Mouse (Mus musculus): ENCODE data around the gene Taar9. TPM values are rescaled to one million over a fixed set of nuclear protein-coding genes. Genes with fewer than 3 reads are reported as not detected.

The Taar9 gene
- polyA plus RNA-seq, 1 experiment from 2014 or later: not detected

Other genes starting within 250 kb of the Taar9 start
- 1.9 and 2.4 TPM in 2 replicates for gene Vnn1, start 214.8 kb downstream of the Taar9 start, polyA plus RNA-seq (2015; fragmentation: Nextera tagmentation; extraction: Ambion mirVana)
- not detected in 2 replicates for gene Taar1, start 189.2 kb downstream of the Taar9 start, polyA plus RNA-seq (2015; fragmentation: Nextera tagmentation; extraction: Ambion mirVana)
- gene Taar2, start 171.0 kb downstream of the Taar9 start, polyA plus RNA-seq (2015; fragmentation: Nextera tagmentation; extraction: Ambion mirVana): 0.14 and 0.21 TPM in 2 replicates
- not detected in 2 replicates for gene Taar3, start 160.0 kb downstream of the Taar9 start, polyA plus RNA-seq (2015; fragmentation: Nextera tagmentation; extraction: Ambion mirVana)
- gene Taar4, start 149.0 kb downstream of the Taar9 start, polyA plus RNA-seq (2015; fragmentation: Nextera tagmentation; extraction: Ambion mirVana): not detected in 2 replicates
- not detected in 2 replicates for gene Taar5, start 138.8 kb downstream of the Taar9 start, polyA plus RNA-seq (2015; fragmentation: Nextera tagmentation; extraction: Ambion mirVana)
- gene Taar6, start 123.9 kb downstream of the Taar9 start, polyA plus RNA-seq (2015; fragmentation: Nextera tagmentation; extraction: Ambion mirVana): not detected in 2 replicates
- gene Taar7a, start 116.1 kb downstream of the Taar9 start, polyA plus RNA-seq (2015; fragmentation: Nextera tagmentation; extraction: Ambion mirVana): not detected in 2 replicates
- not detected in 2 replicates for gene Taar7b, start 109.6 kb downstream of the Taar9 start, polyA plus RNA-seq (2015; fragmentation: Nextera tagmentation; extraction: Ambion mirVana)
- not detected in 2 replicates for gene Taar7d, start 82.3 kb downstream of the Taar9 start, polyA plus RNA-seq (2015; fragmentation: Nextera tagmentation; extraction: Ambion mirVana)
- gene Taar7e, start 71.9 kb downstream of the Taar9 start, polyA plus RNA-seq (2015; fragmentation: Nextera tagmentation; extraction: Ambion mirVana): not detected in 2 replicates
- gene Taar7f, start 60.0 kb downstream of the Taar9 start, polyA plus RNA-seq (2015; fragmentation: Nextera tagmentation; extraction: Ambion mirVana): not detected in 2 replicates
- not detected in 2 replicates for gene Taar8a, start 33.0 kb downstream of the Taar9 start, polyA plus RNA-seq (2015; fragmentation: Nextera tagmentation; extraction: Ambion mirVana)
- not detected in 2 replicates for gene Taar8b, start 17.2 kb downstream of the Taar9 start, polyA plus RNA-seq (2015; fragmentation: Nextera tagmentation; extraction: Ambion mirVana)
- not detected in 2 replicates for gene Taar8c, start 7.6 kb downstream of the Taar9 start, polyA plus RNA-seq (2015; fragmentation: Nextera tagmentation; extraction: Ambion mirVana)
- gene Stx7, start 39.8 kb upstream of the Taar9 start, polyA plus RNA-seq (2015; fragmentation: Nextera tagmentation; extraction: Ambion mirVana): 123 and 127 TPM in 2 replicates
- gene Moxd1, start 114.0 kb upstream of the Taar9 start, polyA plus RNA-seq (2015; fragmentation: Nextera tagmentation; extraction: Ambion mirVana): 14.2 and 14.7 TPM in 2 replicates